Mouse (Mus musculus): ENCODE results near the gene Pmpca. TPM values are rescaled to one million over a fixed set of nuclear protein-coding genes. Genes with fewer than 3 reads are reported as not detected.

Gene Pmpca
- polyA plus RNA-seq (2012; rRNA removed): 65.5 and 74.1 TPM in 2 replicates

DNA sequence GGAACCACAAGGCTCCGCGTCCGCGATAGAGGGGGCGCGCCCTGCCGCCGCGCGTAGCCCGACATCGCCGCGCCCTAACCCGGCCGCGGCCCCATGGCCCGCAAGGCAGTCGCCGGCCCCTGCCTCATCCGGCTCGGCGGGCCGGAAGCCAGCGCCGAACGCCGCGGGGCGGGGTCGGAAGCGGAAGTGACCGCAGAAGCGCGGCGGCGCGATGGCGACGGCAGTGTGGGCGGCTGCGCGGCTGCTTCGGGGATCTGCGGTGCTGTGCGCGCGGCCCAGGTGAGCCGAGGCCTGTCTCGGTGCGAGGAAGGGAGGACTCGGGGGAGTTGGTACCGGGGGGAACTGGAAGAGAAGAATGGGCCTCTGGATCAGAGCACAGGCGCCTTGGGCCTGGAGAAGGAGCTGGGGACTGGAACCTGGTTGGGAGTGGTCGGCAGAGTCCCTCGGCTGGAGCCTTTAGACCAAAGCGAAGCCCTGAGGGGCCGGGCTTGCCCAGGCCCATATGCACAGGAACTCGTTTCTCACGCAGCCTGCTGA is at the start of gene Pmpca, which contains the start of gene Entr1:
Gene Pmpca, plus strand, starts transcription at position 186 of the 537 bp plus-strand sequence.
Gene Entr1, minus strand, starts transcription at position 163 of the 537 bp plus-strand sequence.
- peak within 1 kb of the TSS; percentile 85 for H3K27ac ChIP-seq (ENCODE audit: control insufficient read depth, insufficient read depth, low read depth, low read length)
- H3K27me3 ChIP-seq (ENCODE audit: control insufficient read depth, insufficient read depth, low read length): no peaks in the 10 kb centered on the region
- peak within 1 kb of the TSS; percentile 91 for H3K4me3 ChIP-seq (ENCODE audit: control insufficient read depth, low read depth, low read length)
- peaks cover 6% of the 10 kb centered on the region for H3K4me1 ChIP-seq (ENCODE audit: control insufficient read depth, insufficient read depth, low read length)
- no peaks in the 10 kb centered on the region; the same call in none of the 2 replicates for H3K36me3 ChIP-seq (ENCODE audit: control insufficient read depth, insufficient read depth, low read length)
- TF ChIP-seq POLR2A (IDR thresholded peaks at IDR 0.05; ENCODE audit: control insufficient read depth, low read depth, low read length): peak; percentile 97
- no peak for TF ChIP-seq CTCF (IDR thresholded peaks at IDR 0.05; ENCODE audit: control insufficient read depth, insufficient read depth, insufficient replicate concordance, low read depth, low read length)

DNA sequence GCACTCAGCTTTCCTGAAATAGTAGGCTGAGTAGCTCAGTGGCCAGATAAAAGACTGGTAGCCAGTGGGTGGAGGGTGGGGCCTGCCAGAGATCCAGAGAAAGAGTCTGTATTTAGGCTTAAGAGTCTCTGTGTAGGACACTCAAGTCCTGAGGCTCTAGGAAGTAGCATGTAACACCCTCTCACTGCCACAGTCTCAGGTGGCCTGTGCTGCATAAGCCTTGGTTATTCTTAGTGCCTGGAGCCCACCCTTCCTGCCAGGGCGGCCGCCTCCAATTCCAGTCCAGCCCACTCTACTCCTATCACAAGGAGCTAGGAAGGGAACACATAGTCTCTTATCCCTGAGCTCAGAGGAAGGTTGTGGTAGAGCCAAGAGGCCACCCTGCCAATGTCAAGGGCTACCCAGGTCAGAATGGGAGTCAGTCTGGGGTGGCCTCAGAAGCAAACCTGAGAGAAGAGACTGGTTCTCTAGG is 47.6 kb upstream of the Pmpca start:
- Histone ChIP-seq H3K36me3 (ENCODE audit: control insufficient read depth, insufficient read depth, low read length) (no peaks in the 10 kb centered on the region), H3K4me1 (ENCODE audit: control insufficient read depth, insufficient read depth, low read length) (peaks cover 4% of the 10 kb centered on the region; the same call in 1 of the 2 replicates), H3K27ac (ENCODE audit: control insufficient read depth, insufficient read depth, low read depth, low read length) (no peak overlapping the region), H3K4me3 (ENCODE audit: control insufficient read depth, low read depth, low read length) (no peak overlapping the region), H3K27me3 (ENCODE audit: control insufficient read depth, insufficient read depth, low read length) (no peaks in the 10 kb centered on the region)
- TF ChIP-seq POLR2A (IDR thresholded peaks at IDR 0.05; ENCODE audit: control insufficient read depth, low read depth, low read length) (no peak), CTCF (IDR thresholded peaks at IDR 0.05; ENCODE audit: control insufficient read depth, insufficient read depth, insufficient replicate concordance, low read depth, low read length) (no peak)

- Histone ChIP-seq H3K36me3 (ENCODE audit: control insufficient read depth, insufficient read depth, low read length) (no peaks in the 10 kb centered on the region), H3K27me3 (ENCODE audit: control insufficient read depth, insufficient read depth, low read length) (no peaks in the 10 kb centered on the region), H3K4me3 (ENCODE audit: control insufficient read depth, low read depth, low read length) (no peak overlapping the region), H3K27ac (ENCODE audit: control insufficient read depth, insufficient read depth, low read depth, low read length) (no peak overlapping the region), H3K4me1 (ENCODE audit: control insufficient read depth, insufficient read depth, low read length) (peaks cover 4% of the 10 kb centered on the region; the same call in 1 of the 2 replicates)
- no peak for TF ChIP-seq CTCF (IDR thresholded peaks at IDR 0.05; ENCODE audit: control insufficient read depth, insufficient read depth, insufficient replicate concordance, low read depth, low read length)
- no peak for TF ChIP-seq POLR2A (IDR thresholded peaks at IDR 0.05; ENCODE audit: control insufficient read depth, low read depth, low read length)
Measured at GRCm38 (mm10) chr2:26342044-26342443, 47.1 kb upstream of the Pmpca start.

DNA sequence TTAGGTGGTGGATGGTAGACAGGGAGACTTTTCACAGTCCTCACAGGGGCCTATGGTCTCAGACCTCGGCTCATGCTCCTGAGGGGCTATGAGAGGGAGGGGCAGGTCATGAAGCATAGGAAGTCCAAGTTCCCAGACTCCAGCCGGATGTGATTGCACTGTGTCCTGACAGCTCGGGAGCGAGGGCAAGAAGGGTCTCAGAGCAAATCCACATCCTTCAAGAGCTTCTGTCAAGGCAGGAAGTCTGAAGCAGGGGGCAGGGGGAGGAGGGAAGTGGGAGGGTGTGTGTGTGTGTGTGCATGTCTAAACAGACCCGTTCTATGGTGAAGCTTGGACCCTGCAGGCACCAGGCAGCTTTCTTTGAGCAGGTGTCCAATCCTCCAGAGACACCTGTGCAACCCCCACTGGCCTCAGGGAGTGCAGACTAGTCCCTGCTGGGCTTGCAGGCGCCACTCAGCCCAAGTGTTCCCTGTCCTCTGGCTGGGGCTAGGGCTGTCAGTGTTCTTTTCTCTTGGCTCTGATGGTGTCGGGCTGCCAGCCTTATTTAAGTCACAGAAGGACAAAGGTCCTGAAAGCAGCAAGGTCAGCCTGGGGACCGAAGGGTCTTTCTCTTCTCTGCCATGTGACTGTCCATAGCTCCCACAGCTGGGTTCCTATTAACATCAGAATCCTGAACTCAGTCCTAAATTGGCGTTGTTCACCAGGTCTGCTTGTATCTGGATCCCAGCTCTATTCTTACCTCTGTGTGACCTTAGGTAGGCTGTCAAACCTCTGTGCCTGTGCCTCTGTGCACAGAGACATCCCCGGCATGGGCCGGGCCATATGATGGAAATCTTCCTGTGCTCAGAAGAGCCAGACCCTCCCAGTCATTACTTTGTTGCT is 46.3 kb upstream of the Pmpca start:
- TF ChIP-seq CTCF (IDR thresholded peaks at IDR 0.05; ENCODE audit: control insufficient read depth, insufficient read depth, insufficient replicate concordance, low read depth, low read length) (no peak), POLR2A (IDR thresholded peaks at IDR 0.05; ENCODE audit: control insufficient read depth, low read depth, low read length) (no peak)
- H3K27me3 ChIP-seq (ENCODE audit: control insufficient read depth, insufficient read depth, low read length): no peaks in the 10 kb centered on the region
- H3K4me3 ChIP-seq (ENCODE audit: control insufficient read depth, low read depth, low read length): no peak overlapping the region
- no peak overlapping the region for H3K27ac ChIP-seq (ENCODE audit: control insufficient read depth, insufficient read depth, low read depth, low read length)
- H3K4me1 ChIP-seq (ENCODE audit: control insufficient read depth, insufficient read depth, low read length): peaks cover 4% of the 10 kb centered on the region; the same call in 1 of the 2 replicates
- no peaks in the 10 kb centered on the region for H3K36me3 ChIP-seq (ENCODE audit: control insufficient read depth, insufficient read depth, low read length)

DNA sequence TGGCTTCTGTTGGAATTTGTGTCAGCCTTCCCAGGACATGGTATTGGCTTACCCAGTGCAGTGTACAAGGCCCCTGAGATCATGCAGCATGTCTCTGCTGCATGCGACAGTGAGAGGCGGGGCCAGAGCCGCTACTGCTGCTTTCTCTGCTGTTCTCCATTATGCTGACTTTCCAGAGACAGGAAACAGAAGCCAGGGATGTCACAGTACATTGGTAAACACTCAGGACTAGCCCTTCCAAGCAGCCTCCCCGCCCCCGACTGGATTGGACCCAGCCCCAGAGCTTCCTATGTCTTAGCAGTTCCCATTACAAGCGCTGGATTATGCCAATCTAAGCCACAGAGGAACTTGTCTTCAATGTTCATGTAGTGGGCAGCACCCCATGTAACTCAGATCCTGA is 40.9 kb upstream of the Pmpca start:
- Histone ChIP-seq H3K27ac (ENCODE audit: control insufficient read depth, insufficient read depth, low read depth, low read length) (no peak overlapping the region), H3K36me3 (ENCODE audit: control insufficient read depth, insufficient read depth, low read length) (no peaks in the 10 kb centered on the region; the same call in 1 of the 2 replicates), H3K27me3 (ENCODE audit: control insufficient read depth, insufficient read depth, low read length) (no peaks in the 10 kb centered on the region), H3K4me3 (ENCODE audit: control insufficient read depth, low read depth, low read length) (no peak overlapping the region), H3K4me1 (ENCODE audit: control insufficient read depth, insufficient read depth, low read length) (peaks cover 14% of the 10 kb centered on the region)
- TF ChIP-seq CTCF (IDR thresholded peaks at IDR 0.05; ENCODE audit: control insufficient read depth, insufficient read depth, insufficient replicate concordance, low read depth, low read length) (no peak), POLR2A (IDR thresholded peaks at IDR 0.05; ENCODE audit: control insufficient read depth, low read depth, low read length) (no peak)

- Histone ChIP-seq H3K27me3 (ENCODE audit: control insufficient read depth, insufficient read depth, low read length) (no peaks in the 10 kb centered on the region), H3K36me3 (ENCODE audit: control insufficient read depth, insufficient read depth, low read length) (no peaks in the 10 kb centered on the region; the same call in 1 of the 2 replicates), H3K4me1 (ENCODE audit: control insufficient read depth, insufficient read depth, low read length) (peaks cover 14% of the 10 kb centered on the region), H3K27ac (ENCODE audit: control insufficient read depth, insufficient read depth, low read depth, low read length) (peak within 1 kb of the TSS; percentile 79), H3K4me3 (ENCODE audit: control insufficient read depth, low read depth, low read length) (peak within 1 kb of the TSS; percentile 94)
- TF ChIP-seq CTCF (IDR thresholded peaks at IDR 0.05; ENCODE audit: control insufficient read depth, insufficient read depth, insufficient replicate concordance, low read depth, low read length): peak; percentile 50; the same call in 1 of the 2 replicates
- TF ChIP-seq POLR2A (IDR thresholded peaks at IDR 0.05; ENCODE audit: control insufficient read depth, low read depth, low read length): peak; percentile 51; the same call in 1 of the 2 replicates
Measured at GRCm38 (mm10) chr2:26351358-26352290, 37.5 kb upstream of the Pmpca start, which contains the start of gene Dnlz. Gene Dnlz, minus strand, starts transcription at chr2:26352110.
